Mouse (Mus musculus): ENCODE results near the gene Ndufaf8. TPM values are rescaled to one million over a fixed set of nuclear protein-coding genes. Genes with fewer than 3 reads are reported as not detected.

Gene Ndufaf8
- total and polyA plus RNA-seq, 3 experiments = 46.3 to 103 (median 50.2) TPM

GRCm38 (mm10) chr11:120107796-120108195 is 9.1 kb downstream of the Ndufaf8 start:
- Histone ChIP-seq H3K27me3 (replicated peaks) (no peaks in the 10 kb centered on the region), H3K4me3 (replicated peaks in 1 of 3; ENCODE audit: low read depth in 2 of 3, low read length in 2 of 3, poor library complexity in 1 of 3) (no peak overlapping the region), H3K9me3 (replicated peaks; ENCODE audit: low read length) (no peaks in the 10 kb centered on the region), H3K9ac (ENCODE audit: insufficient read depth, low read depth) (no peak overlapping the region), H3K4me1 (ENCODE audit: control insufficient read depth in 1 of 2, insufficient read depth in 2 of 2) (no peaks in the 10 kb centered on the region), H3K27ac (ENCODE audit: insufficient read depth, low read depth) (no peak overlapping the region), H3K4me2 (ENCODE audit: insufficient read depth, low read depth, poor library complexity, severe bottlenecking) (no peak overlapping the region), H3K36me3 (replicated peaks in 1 of 2; ENCODE audit: control insufficient read depth in 1 of 2, insufficient read depth in 1 of 2, low read length in 1 of 2) (peaks cover 68 to 94% of the 10 kb centered on the region in 2 experiments), H3K79me2 (replicated peaks; ENCODE audit: control insufficient read depth, extremely low read depth, insufficient read depth, poor library complexity, severe bottlenecking) (no peaks in the 10 kb centered on the region)
- no peak for DNase-seq (ENCODE audit: extremely low read depth)
- TF ChIP-seq CHD1 (IDR thresholded peaks at IDR 0.05; ENCODE audit: low read depth, low read length) = no peak
- no peak for TF ChIP-seq PAX5 (IDR thresholded peaks at IDR 0.05; ENCODE audit: low read length)
- in situ Hi-C loops (cut with MboI; ENCODE audit: low pct_ligation_motif_present, low pct_unique_long_range_greater_than_20kb, low sequenced_read_pairs) (no loop called here), dilution Hi-C loops (cut with MboI; ENCODE audit: extremely low pct_ligation_motif_present, extremely low pct_unique_long_range_greater_than_20kb, low sequenced_read_pairs) (no loop called here)

- DNase-seq (ENCODE audit: extremely low read depth) = no peak
- no peak for TF ChIP-seq UBTF (IDR thresholded peaks at IDR 0.05; ENCODE audit: low read depth, low read length)
- no peak for TF ChIP-seq ELF1 (IDR thresholded peaks at IDR 0.05; ENCODE audit: low read depth, low read length)
- no peak for TF ChIP-seq MAZ (IDR thresholded peaks at IDR 0.05; ENCODE audit: low read depth, low read length)
- TF ChIP-seq NRF1 (IDR thresholded peaks at IDR 0.05; ENCODE audit: low read depth, low read length) = no peak
- TF ChIP-seq ZMIZ1 (IDR thresholded peaks at IDR 0.05; ENCODE audit: low read depth, low read length) = no peak
- TF ChIP-seq TBP (conservative IDR thresholded peaks at IDR 0.05; ENCODE audit: low read depth, low read length) = no peak
- no peak for TF ChIP-seq HCFC1 (IDR thresholded peaks at IDR 0.05; ENCODE audit: low read depth, low read length)
- no peak for TF ChIP-seq BHLHE40 (IDR thresholded peaks at IDR 0.05; ENCODE audit: low read depth, low read length)
- no peak for TF ChIP-seq TCF12 (IDR thresholded peaks at IDR 0.05; ENCODE audit: low read depth, low read length)
- no peak for TF ChIP-seq ETS1 (conservative IDR thresholded peaks at IDR 0.05; ENCODE audit: low read depth, low read length)
- TF ChIP-seq MYC (IDR thresholded peaks at IDR 0.05; ENCODE audit: low read depth, low read length) = no peak
- no peak overlapping the region for H3K9ac ChIP-seq (ENCODE audit: insufficient read depth, low read depth)
- H3K4me1 ChIP-seq (ENCODE audit: control insufficient read depth in 1 of 2, insufficient read depth in 2 of 2) = peaks cover 0 to 4% of the 10 kb centered on the region in 2 experiments; a peak in 1 of 4 replicates
- H3K79me2 ChIP-seq (replicated peaks; ENCODE audit: control insufficient read depth, extremely low read depth, insufficient read depth, poor library complexity, severe bottlenecking) = no peaks in the 10 kb centered on the region
- H3K4me2 ChIP-seq (ENCODE audit: insufficient read depth, low read depth, poor library complexity, severe bottlenecking) = no peak overlapping the region
- in situ Hi-C loops (cut with MboI; ENCODE audit: low pct_ligation_motif_present, low pct_unique_long_range_greater_than_20kb, low sequenced_read_pairs) (no loop called here), dilution Hi-C loops (cut with MboI; ENCODE audit: extremely low pct_ligation_motif_present, extremely low pct_unique_long_range_greater_than_20kb, low sequenced_read_pairs) (no loop called here)
- H3K9me3 ChIP-seq (replicated peaks; ENCODE audit: low read length) = no peaks in the 10 kb centered on the region
- no peaks in the 10 kb centered on the region for H3K27me3 ChIP-seq (replicated peaks)
- H3K36me3 ChIP-seq (replicated peaks in 1 of 2; ENCODE audit: control insufficient read depth in 1 of 2, insufficient read depth in 1 of 2, low read length in 1 of 2) = peaks cover 74 to 98% of the 10 kb centered on the region in 2 experiments
- H3K4me3 ChIP-seq (replicated peaks in 1 of 3; ENCODE audit: low read depth in 2 of 3, low read length in 2 of 3, poor library complexity in 1 of 3) = no peak overlapping the region
- H3K27ac ChIP-seq (ENCODE audit: insufficient read depth, low read depth) = no peak overlapping the region
Observed at GRCm38 (mm10) chr11:120109558-120110210, 11.0 kb downstream of the Ndufaf8 start.

- in situ Hi-C loops (cut with MboI; ENCODE audit: low pct_ligation_motif_present, low pct_unique_long_range_greater_than_20kb, low sequenced_read_pairs) = no loop called here
- peak; percentile 24 for DNase-seq (ENCODE audit: extremely low read depth)
- dilution Hi-C loops (cut with MboI; ENCODE audit: extremely low pct_ligation_motif_present, extremely low pct_unique_long_range_greater_than_20kb, low sequenced_read_pairs) = no loop called here
- no peaks in the 10 kb centered on the region for H3K79me2 ChIP-seq (replicated peaks; ENCODE audit: control insufficient read depth, extremely low read depth, insufficient read depth, poor library complexity, severe bottlenecking)
- H3K27me3 ChIP-seq (replicated peaks) = no peaks in the 10 kb centered on the region
- peaks cover 0 to 4% of the 10 kb centered on the region in 2 experiments; a peak in 1 of 4 replicates for H3K4me1 ChIP-seq (ENCODE audit: control insufficient read depth in 1 of 2, insufficient read depth in 2 of 2)
- no peak overlapping the region for H3K9ac ChIP-seq (ENCODE audit: insufficient read depth, low read depth)
- no peak overlapping the region for H3K4me2 ChIP-seq (ENCODE audit: insufficient read depth, low read depth, poor library complexity, severe bottlenecking)
- no peak overlapping the region for H3K4me3 ChIP-seq (replicated peaks in 1 of 3; ENCODE audit: low read depth in 2 of 3, low read length in 2 of 3, poor library complexity in 1 of 3)
- no peak overlapping the region for H3K27ac ChIP-seq (ENCODE audit: insufficient read depth, low read depth)
- no peak for TF ChIP-seq BHLHE40 (IDR thresholded peaks at IDR 0.05; ENCODE audit: low read depth, low read length)
- TF ChIP-seq SMC3 (IDR thresholded peaks at IDR 0.05; ENCODE audit: low read depth, low read length) = peak; percentile 23
- TF ChIP-seq E2F4 (IDR thresholded peaks at IDR 0.05; ENCODE audit: insufficient replicate concordance, low read depth, low read length) = no peak
- TF ChIP-seq POLR2A (IDR thresholded peaks at IDR 0.05; ENCODE audit: low read depth, low read length) = no peak
- TF ChIP-seq CTCF (conservative IDR thresholded peaks at IDR 0.05 in 1 of 2, IDR thresholded peaks at IDR 0.05 in 1 of 2; ENCODE audit: low read depth in 2 of 2, low read length in 2 of 2) = peak in 1 of 2 experiments; percentile 48; a peak in 3 of 4 replicates
- H3K36me3 ChIP-seq (replicated peaks in 1 of 2; ENCODE audit: control insufficient read depth in 1 of 2, insufficient read depth in 1 of 2, low read length in 1 of 2) = peaks cover 74 to 98% of the 10 kb centered on the region in 2 experiments
- H3K9me3 ChIP-seq (replicated peaks; ENCODE audit: low read length) = no peaks in the 10 kb centered on the region
Observed at GRCm38 (mm10) chr11:120110554-120110953, 11.8 kb downstream of the Ndufaf8 start.
